Mouse (Mus musculus) hindbrain, embryonic 14.5 days (tissue): Measurements from ENCODE around the gene Ube3c. TPM values are rescaled to one million over a fixed set of nuclear protein-coding genes. Genes with fewer than 3 reads are reported as not detected.

Experiments
- ATAC-seq: fragments of 200-750 bp; cut with Nextera tagmentation; 2 replicates; pipeline ENCODE4 v1.8.0; 2017; ENCODE audit warnings: moderate number of reproducible peaks, mild to moderate bottlenecking, moderate TSS enrichment, moderate library complexity; ENCODE audit not compliant: low FRiP score
- DNase-seq: peaks from one replicate; pipeline ENCODE4 v3.0.0-alpha.2; 2015; ENCODE audit warnings: low spot score
- H3K27ac ChIP-seq: fragments of 300-500 bp; sonication (generic); 2 replicates; pipeline ENCODE4 v1.5.1; 2014; ENCODE audit warnings: mild to moderate bottlenecking, moderate library complexity
- H3K27me3 ChIP-seq: fragments of 300-500 bp; sonication (generic); 2 replicates; pipeline ENCODE4 v1.6.1; 2014; ENCODE audit warnings: mild to moderate bottlenecking, low read length, mixed read lengths; ENCODE audit not compliant: control insufficient read depth, insufficient read depth
- H3K36me3 ChIP-seq: fragments of 300-500 bp; sonication (generic); replicated peaks from 2 replicates; pipeline ENCODE4 v1.6.1; 2014; ENCODE audit not compliant: control insufficient read depth, insufficient read depth
- H3K4me1 ChIP-seq: fragments of 300-500 bp; sonication (generic); replicated peaks from 2 replicates; pipeline ENCODE4 v1.6.1; 2014; ENCODE audit warnings: antibody characterized with exemption, low read length, mixed read lengths; ENCODE audit not compliant: control insufficient read depth, insufficient read depth
- H3K4me2 ChIP-seq: fragments of 300-500 bp; sonication (generic); replicated peaks from 2 replicates; pipeline ENCODE4 v1.6.1; 2014; ENCODE audit warnings: mild to moderate bottlenecking, moderate library complexity
- H3K4me3 ChIP-seq: fragments of 300-500 bp; sonication (generic); replicated peaks from 2 replicates; pipeline ENCODE4 v1.5.1; 2014; ENCODE audit warnings: mild to moderate bottlenecking, low read length
- H3K9ac ChIP-seq: fragments of 300-500 bp; sonication (generic); 2 replicates; pipeline ENCODE4 v1.6.1; 2014
- H3K9me3 ChIP-seq: fragments of 300-500 bp; sonication (generic); 2 replicates; pipeline ENCODE4 v1.6.1; 2016; ENCODE audit warnings: low read length; ENCODE audit not compliant: control insufficient read depth
- WGBS: fragments of 180-500 bp; shearing (Covaris S2); extraction: QIAGEN DNeasy Blood & Tissue Kit; methylation state at CpG from one replicate; pipeline ENCODE4 v1.1.7; 2014; 5-methylcytosine and 5-hydroxymethylcytosine counted together
- polyA plus RNA-seq: library from polyadenylated mRNA; unstranded; fragments of >200 nt; fragmentation: Nextera tagmentation; extraction: Ambion mirVana; gene quantifications from 2 replicates; pipeline ENCODE4 v1.2.1, GENCODE M21; 2014

Gene Ube3c
- polyA plus RNA-seq, 1 experiment from 2014 or later, result 51.8 TPM

GRCm38 (mm10) chr5:29699520-29700202 is 130.6 kb downstream of the Ube3c start:
- Histone ChIP-seq H3K4me1 (no peaks in the 10 kb centered on the region), H3K9me3 (no peaks in the 10 kb centered on the region), H3K27ac (no peak overlapping the region), H3K4me2 (no peak overlapping the region), H3K36me3 (no peaks in the 10 kb centered on the region), H3K9ac (no peak overlapping the region), H3K27me3 (no peaks in the 10 kb centered on the region), H3K4me3 (no peak overlapping the region)
- DNase-seq (no peak), ATAC-seq (no peak)
- 84% methylated on average over 2 of the region's 2 CpGs for WGBS

- Histone ChIP-seq H3K4me3 (no peak overlapping the region), H3K36me3 (no peaks in the 10 kb centered on the region), H3K9ac (no peak overlapping the region), H3K4me2 (no peak overlapping the region), H3K27ac (no peak overlapping the region), H3K27me3 (no peaks in the 10 kb centered on the region), H3K9me3 (no peaks in the 10 kb centered on the region), H3K4me1 (no peaks in the 10 kb centered on the region)
- DNase-seq (no peak), ATAC-seq (no peak)
- 91% methylated on average over 4 of the region's 4 CpGs for WGBS
Measured at GRCm38 (mm10) chr5:29707241-29707640, 138.2 kb downstream of the Ube3c start.

- Histone ChIP-seq H3K4me2 (no peak overlapping the region), H3K27me3 (no peaks in the 10 kb centered on the region), H3K27ac (no peak overlapping the region), H3K36me3 (no peaks in the 10 kb centered on the region), H3K9ac (no peak overlapping the region), H3K9me3 (no peaks in the 10 kb centered on the region), H3K4me1 (no peaks in the 10 kb centered on the region), H3K4me3 (no peak overlapping the region)
- ATAC-seq (no peak), DNase-seq (no peak)
- 40% methylated on average over 5 of the region's 5 CpGs for WGBS
Measured at GRCm38 (mm10) chr5:29708258-29708657, 139.2 kb downstream of the Ube3c start.

- no peak overlapping the region for H3K4me2 ChIP-seq
- H3K9ac ChIP-seq, result no peak overlapping the region
- DNase-seq, result no peak
- no peaks in the 10 kb centered on the region for H3K27me3 ChIP-seq
- no peak for ATAC-seq
- no peak overlapping the region for H3K27ac ChIP-seq
- no peaks in the 10 kb centered on the region for H3K9me3 ChIP-seq
- no peak overlapping the region for H3K4me3 ChIP-seq
- no peaks in the 10 kb centered on the region for H3K4me1 ChIP-seq
- H3K36me3 ChIP-seq, result no peaks in the 10 kb centered on the region
Measured at GRCm38 (mm10) chr5:29711631-29712030, 142.6 kb downstream of the Ube3c start.

- no peaks in the 10 kb centered on the region for H3K4me1 ChIP-seq
- no peaks in the 10 kb centered on the region for H3K36me3 ChIP-seq
- H3K4me3 ChIP-seq, result no peak overlapping the region
- no peak for ATAC-seq
- no peak for DNase-seq
- no peak overlapping the region for H3K27ac ChIP-seq
- no peak overlapping the region for H3K9ac ChIP-seq
- H3K4me2 ChIP-seq, result no peak overlapping the region
- WGBS, result 66% methylated on average over 1 of the region's 1 CpGs
- H3K27me3 ChIP-seq, result no peaks in the 10 kb centered on the region
- H3K9me3 ChIP-seq, result no peaks in the 10 kb centered on the region
Measured at GRCm38 (mm10) chr5:29712906-29713305, 143.9 kb downstream of the Ube3c start.

GRCm38 (mm10) chr5:29721159-29721558 is 152.1 kb downstream of the Ube3c start:
- Histone ChIP-seq H3K4me2 (no peak overlapping the region), H3K9me3 (no peaks in the 10 kb centered on the region), H3K27ac (no peak overlapping the region), H3K4me3 (no peak overlapping the region), H3K36me3 (no peaks in the 10 kb centered on the region), H3K4me1 (no peaks in the 10 kb centered on the region), H3K9ac (no peak overlapping the region), H3K27me3 (no peaks in the 10 kb centered on the region)
- WGBS, result 26% methylated on average over 1 of the region's 1 CpGs
- DNase-seq, result no peak
- ATAC-seq, result no peak

- H3K4me2 ChIP-seq, result no peak overlapping the region
- WGBS, result 82% methylated on average over 2 of the region's 2 CpGs
- H3K9ac ChIP-seq, result no peak overlapping the region
- no peaks in the 10 kb centered on the region for H3K27me3 ChIP-seq
- DNase-seq, result no peak
- no peaks in the 10 kb centered on the region for H3K4me1 ChIP-seq
- H3K4me3 ChIP-seq, result no peak overlapping the region
- no peaks in the 10 kb centered on the region for H3K9me3 ChIP-seq
- H3K27ac ChIP-seq, result no peak overlapping the region
- no peak for ATAC-seq
- H3K36me3 ChIP-seq, result no peaks in the 10 kb centered on the region
Measured at GRCm38 (mm10) chr5:29725369-29725768, 156.3 kb downstream of the Ube3c start.

Other genes starting within 250 kb of the Ube3c start
- gene Lmbr1, start 190.9 kb upstream of the Ube3c start, polyA plus RNA-seq, result 42.2 and 44.4 TPM in 2 replicates
- 14.1 and 15.2 TPM in 2 replicates for gene Nom1, start 134.6 kb upstream of the Ube3c start, polyA plus RNA-seq
- gene Mnx1, start 90.8 kb upstream of the Ube3c start, polyA plus RNA-seq, result 0.50 and 0.63 TPM in 2 replicates
- gene Dnajb6, start 166.4 kb downstream of the Ube3c start, polyA plus RNA-seq, result 304 and 306 TPM in 2 replicates
- gene Gm5129, start 166.7 kb downstream of the Ube3c start, polyA plus RNA-seq, result not detected in 2 replicates